Mouse (Mus musculus) embryonic fibroblast, embryonic 13.5 days (primary cell): ENCODE results near the gene Mocs2. TPM values are rescaled to one million over a fixed set of nuclear protein-coding genes. Genes with fewer than 3 reads are reported as not detected.

Experiments used
- H3K27ac ChIP-seq: 2 replicates; pipeline ENCODE4 v1.5.1; 2012; ENCODE audit warnings: low read length, control low read depth, inconsistent platforms; ENCODE audit not compliant: insufficient read depth
- H3K4me1 ChIP-seq: 2 replicates; pipeline ENCODE4 v1.6.1; 2011; ENCODE audit warnings: low read length; ENCODE audit not compliant: control insufficient read depth, insufficient read depth
- H3K4me3 ChIP-seq: 2 replicates; pipeline ENCODE4 v1.5.1; 2011; ENCODE audit warnings: mild to moderate bottlenecking, control low read depth, low read length; ENCODE audit not compliant: insufficient read depth
- CTCF ChIP-seq: IDR thresholded peaks from 2 replicates; pipeline ENCODE4 v1.5.1; 2011; ENCODE audit warnings: mild to moderate bottlenecking, control low read depth, low read length, moderate library complexity, borderline replicate concordance; ENCODE audit not compliant: insufficient read depth
- POLR2A ChIP-seq: IDR thresholded peaks from 2 replicates; pipeline ENCODE4 v1.6.1; 2011; ENCODE audit warnings: low read depth, mild to moderate bottlenecking, control low read depth, low read length, moderate library complexity
- polyA plus RNA-seq: library from polyadenylated mRNA; stranded (reverse); fragments of >200 nt; gene quantifications from 2 replicates; pipeline ENCODE4 v1.2.4, GENCODE M21; 2011; ENCODE audit warnings: low read depth; ENCODE audit not compliant: missing spikeins, insufficient read length

Gene Mocs2
- 45.0 and 58.2 TPM in 2 replicates for polyA plus RNA-seq

DNA sequence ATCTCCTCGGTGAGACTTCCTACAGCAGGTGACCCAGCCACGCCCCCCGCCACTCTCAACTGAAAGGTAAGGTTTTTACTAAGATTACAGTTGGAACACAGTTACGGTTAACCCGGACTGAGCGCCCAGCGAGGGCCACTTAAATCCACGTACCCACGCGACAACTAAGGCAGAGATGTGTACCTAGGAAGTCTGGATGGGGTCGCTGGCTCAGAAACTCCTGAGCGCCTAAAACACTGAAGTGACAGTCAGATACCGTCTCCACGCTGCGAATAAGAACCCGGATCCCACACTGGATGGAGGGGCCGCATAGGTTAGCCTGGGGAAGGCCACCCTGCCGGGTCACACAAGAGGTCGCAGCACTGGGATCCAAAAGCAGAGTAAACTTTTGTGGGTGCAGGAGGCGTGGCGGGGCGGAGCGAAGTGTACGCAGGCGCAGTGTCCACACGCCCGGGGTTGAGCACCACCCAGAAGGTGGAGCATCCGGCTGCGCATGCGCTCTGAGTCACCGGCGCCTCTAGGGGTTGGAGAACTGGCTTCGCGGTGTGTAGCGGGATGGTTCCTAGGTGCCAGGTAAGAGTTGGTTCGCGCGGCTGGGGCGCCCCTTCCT is at the start of gene Mocs2:
Mocs2 (plus strand) TSS at position 486 of the 610 bp plus-strand sequence.
- Histone ChIP-seq H3K4me1 (peaks cover 3% of the 10 kb centered on the region; the same call in 1 of the 2 replicates), H3K4me3 (peak within 1 kb of the TSS; percentile 97), H3K27ac (no peak within 1 kb of the TSS)
- no peak for TF ChIP-seq CTCF
- peak; percentile 78 for TF ChIP-seq POLR2A

GRCm38 (mm10) chr13:114791511-114791910 is 26.5 kb upstream of the Mocs2 start:
- TF ChIP-seq CTCF (no peak), POLR2A (no peak)
- Histone ChIP-seq H3K4me3 (no peak overlapping the region), H3K27ac (no peak overlapping the region), H3K4me1 (no peaks in the 10 kb centered on the region; the same call in 1 of the 2 replicates)

GRCm38 (mm10) chr13:114793250-114794030 is 24.6 kb upstream of the Mocs2 start:
- Histone ChIP-seq H3K4me3 (no peak overlapping the region), H3K27ac (no peak overlapping the region), H3K4me1 (no peaks in the 10 kb centered on the region; the same call in 1 of the 2 replicates)
- no peak for TF ChIP-seq CTCF
- no peak for TF ChIP-seq POLR2A

DNA sequence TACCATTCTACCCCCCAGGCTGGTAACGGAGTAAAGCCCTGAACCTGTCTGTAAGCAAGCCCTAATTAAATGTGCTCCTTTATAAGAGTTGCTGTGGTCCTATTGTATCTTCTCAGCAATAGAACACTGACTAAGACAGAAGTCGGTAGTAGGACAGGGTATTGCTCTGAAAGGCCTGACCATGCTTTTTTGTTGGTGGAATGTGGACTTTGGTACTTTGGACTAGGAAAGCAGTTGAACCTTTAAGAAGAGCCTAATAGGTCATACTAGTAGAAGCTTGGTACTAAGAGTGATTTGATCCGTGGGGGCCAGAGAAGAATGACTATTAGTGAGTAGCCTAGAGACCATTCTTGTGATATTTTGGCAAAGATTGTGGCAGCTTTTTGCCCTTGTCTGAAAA is 16.2 kb upstream of the Mocs2 start:
- no peak overlapping the region for H3K4me3 ChIP-seq
- no peaks in the 10 kb centered on the region for H3K4me1 ChIP-seq
- TF ChIP-seq CTCF (no peak), POLR2A (no peak)
- H3K27ac ChIP-seq, result no peak overlapping the region

GRCm38 (mm10) chr13:114802971-114803370 is 15.1 kb upstream of the Mocs2 start:
- Histone ChIP-seq H3K4me1 (no peaks in the 10 kb centered on the region), H3K4me3 (no peak overlapping the region), H3K27ac (no peak overlapping the region)
- TF ChIP-seq CTCF, result no peak
- no peak for TF ChIP-seq POLR2A

GRCm38 (mm10) chr13:114809624-114810210 is 8.3 kb upstream of the Mocs2 start:
- TF ChIP-seq CTCF, result no peak
- no peak for TF ChIP-seq POLR2A
- no peak overlapping the region for H3K4me3 ChIP-seq
- no peak overlapping the region for H3K27ac ChIP-seq
- no peaks in the 10 kb centered on the region for H3K4me1 ChIP-seq

DNA sequence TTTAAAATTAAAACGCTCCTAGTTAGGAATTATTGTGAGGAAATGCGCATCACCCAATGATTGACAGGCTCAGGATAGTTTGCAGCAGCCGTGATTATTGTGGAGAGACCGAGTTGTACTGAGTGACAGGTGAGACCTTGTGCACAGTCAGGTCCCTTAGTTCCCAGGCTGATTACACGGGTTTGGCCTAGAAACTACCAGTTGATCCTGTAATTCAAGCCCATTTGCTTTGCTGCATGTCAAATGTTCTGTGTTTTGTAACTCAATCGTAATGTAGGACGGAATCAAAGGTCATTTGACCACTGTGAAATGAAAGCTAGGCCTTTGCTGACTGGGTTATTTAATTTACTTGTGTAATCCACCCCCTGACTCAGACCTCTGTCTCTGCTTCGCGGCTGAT is 477 bp downstream of the Mocs2 start:
- H3K27ac ChIP-seq, result no peak overlapping the region
- peaks cover 3% of the 10 kb centered on the region; the same call in 1 of the 2 replicates for H3K4me1 ChIP-seq
- TF ChIP-seq POLR2A, result no peak
- no peak for TF ChIP-seq CTCF
- peak overlapping the region; percentile 97 for H3K4me3 ChIP-seq

DNA sequence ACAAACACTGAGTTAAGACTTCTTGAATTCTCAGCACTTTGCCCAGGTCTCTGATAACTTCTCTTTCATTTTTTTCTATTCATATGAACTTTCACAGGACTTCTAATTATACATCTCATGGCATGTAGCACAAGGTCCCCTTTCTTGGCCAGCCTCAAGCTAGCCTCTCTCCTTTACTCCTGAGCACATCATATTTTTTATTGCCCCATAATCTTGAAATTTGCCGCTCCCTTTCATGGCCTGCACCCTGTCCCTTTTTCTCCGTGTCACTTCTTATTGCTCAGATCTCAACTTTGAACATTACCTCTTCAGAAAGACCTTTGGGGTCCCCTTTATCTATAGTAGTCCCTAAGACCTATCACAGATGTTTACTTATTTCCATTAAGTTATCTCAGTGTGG is 4.8 kb downstream of the Mocs2 start:
- TF ChIP-seq POLR2A, result no peak
- TF ChIP-seq CTCF, result no peak
- peaks cover 3% of the 10 kb centered on the region; the same call in 1 of the 2 replicates for H3K4me1 ChIP-seq
- no peak overlapping the region for H3K4me3 ChIP-seq
- H3K27ac ChIP-seq, result no peak overlapping the region

- TF ChIP-seq CTCF (no peak), POLR2A (no peak)
- H3K27ac ChIP-seq, result no peak overlapping the region
- no peaks in the 10 kb centered on the region; the same call in 1 of the 2 replicates for H3K4me1 ChIP-seq
- H3K4me3 ChIP-seq, result no peak overlapping the region
Observed at GRCm38 (mm10) chr13:114825377-114825855, 7.4 kb downstream of the Mocs2 start.

GRCm38 (mm10) chr13:114831367-114831833 is 13.4 kb downstream of the Mocs2 start:
- Histone ChIP-seq H3K4me3 (no peak overlapping the region), H3K4me1 (no peaks in the 10 kb centered on the region), H3K27ac (no peak overlapping the region)
- no peak for TF ChIP-seq POLR2A
